ENCODE assay signal across 14 mouse cellular contexts in the genomic region with DNA sequence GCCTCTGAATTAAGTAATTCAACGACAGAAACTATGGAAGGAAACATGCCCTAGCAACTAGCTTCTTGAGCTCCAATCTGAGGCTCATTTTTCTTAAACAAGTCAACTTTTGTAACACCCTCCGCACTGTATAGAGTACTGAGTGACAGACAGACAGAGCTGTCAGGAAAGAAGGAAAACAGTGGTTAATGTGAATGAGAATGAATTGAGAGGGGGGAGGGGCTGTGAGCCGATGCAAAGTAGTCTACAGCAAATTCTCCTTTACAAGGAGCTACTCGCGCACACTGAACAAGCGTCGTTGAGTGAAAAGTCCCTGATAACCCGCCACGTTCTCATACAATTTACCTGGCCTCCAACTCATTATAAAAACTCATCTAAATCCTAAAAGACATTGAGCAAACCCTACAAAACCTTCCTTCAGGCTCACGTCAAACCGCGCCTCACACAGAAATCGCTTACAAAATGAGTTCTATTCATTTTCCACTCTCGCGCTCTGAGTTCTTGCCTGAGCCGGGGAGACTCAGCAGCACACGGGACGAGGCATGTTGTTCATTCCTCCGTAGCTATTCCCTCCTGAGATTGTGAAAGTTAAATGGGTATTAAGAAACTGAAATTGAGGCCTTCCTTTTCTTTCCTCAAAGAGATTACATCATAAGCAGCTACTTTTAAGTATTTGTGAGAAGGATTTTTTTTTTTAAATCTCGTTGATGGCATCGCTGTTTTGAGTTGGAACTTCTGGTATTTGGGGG. TPM values are rescaled to one million over a fixed set of nuclear protein-coding genes. Genes with fewer than 3 reads are reported as not detected.
DNase-seq lines count a peak whose midpoint lies in the region; ATAC-seq lines count a peak whose summit lies in the region.
"Had no signal": no experiment of that assay in that cellular context is flagged by ENCODE, and none has a peak within 500 bp of the region (broad histone marks: within the 10 kb centered on the region; RNA-seq: fewer than 3 reads in every experiment).

No protein-coding gene starts in this region.

- no peak overlapping the region for H3K9ac ChIP-seq in midbrain, embryonic 11.5 days (ENCODE audit: low read length)
- H3K9ac ChIP-seq in forebrain, embryonic 14.5 days (ENCODE audit: low read length): no peak overlapping the region
- H3K9ac ChIP-seq in hindbrain, embryonic 16.5 days (ENCODE audit: low read depth, low read length): no peak overlapping the region
- H3K9ac ChIP-seq in neural tube, embryonic 15.5 days (replicated peaks): no peak overlapping the region
- H3K9ac ChIP-seq: liver, embryonic 13.5 days had no signal

- DNase-seq in midbrain, embryonic 11.5 days (ENCODE audit: low spot score, missing footprints): no peak
- no peak for DNase-seq in midbrain, embryonic 10.5 days (ENCODE audit: low spot score)
- peak; percentile 74 for DNase-seq in forebrain, embryonic 14.5 days (ENCODE audit: low spot score)
- no peak for DNase-seq in yolk sac, embryonic 10.5 days (ENCODE audit: low spot score)
- no peak for DNase-seq in retina, embryonic 14.5 days (ENCODE audit: low spot score)
- DNase-seq: adrenal gland, postnatal 10 days; kidney, postnatal 36 days; liver, embryonic 13.5 days; right cerebral cortex, postnatal 4 days had no signal

- H3K27ac ChIP-seq in midbrain, embryonic 11.5 days (ENCODE audit: low read depth, low read length): no peak overlapping the region
- no peak overlapping the region for H3K27ac ChIP-seq in midbrain, embryonic 10.5 days (replicated peaks)
- peak overlapping the region; percentile 39; the same call in 1 of the 2 replicates for H3K27ac ChIP-seq in forebrain, embryonic 14.5 days (ENCODE audit: low read depth, low read length)
- no peak overlapping the region for H3K27ac ChIP-seq in hindbrain, embryonic 16.5 days (ENCODE audit: low read depth, low read length)
- no peak overlapping the region for H3K27ac ChIP-seq in neural tube, embryonic 15.5 days (replicated peaks)
- H3K27ac ChIP-seq: left cerebral cortex, adult 2 months; liver, embryonic 13.5 days had no signal

- peak overlapping the region; percentile 11; the same call in 1 of the 2 replicates for H3K4me2 ChIP-seq in midbrain, embryonic 11.5 days
- H3K4me2 ChIP-seq in forebrain, embryonic 14.5 days (ENCODE audit: low read length): peak overlapping the region; percentile 38
- H3K4me2 ChIP-seq in hindbrain, embryonic 16.5 days (ENCODE audit: low read length): peak overlapping the region; percentile 17
- H3K4me2 ChIP-seq in neural tube, embryonic 15.5 days: peak overlapping the region; percentile 11; the same call in 1 of the 2 replicates
- H3K4me2 ChIP-seq: heart, embryonic 11.5 days; liver, embryonic 13.5 days had no signal

- H3K36me3 ChIP-seq in midbrain, embryonic 11.5 days (ENCODE audit: control insufficient read depth, insufficient read depth, low read length): no peaks in the 10 kb centered on the region
- peaks cover 3% of the 10 kb centered on the region; the same call in 1 of the 2 replicates for H3K36me3 ChIP-seq in midbrain, embryonic 10.5 days
- no peaks in the 10 kb centered on the region for H3K36me3 ChIP-seq in forebrain, embryonic 14.5 days (ENCODE audit: control insufficient read depth, insufficient read depth, low read length)
- H3K36me3 ChIP-seq in hindbrain, embryonic 16.5 days (ENCODE audit: control insufficient read depth, insufficient read depth, low read length): no peaks in the 10 kb centered on the region
- no peaks in the 10 kb centered on the region for H3K36me3 ChIP-seq in neural tube, embryonic 15.5 days
- H3K36me3 ChIP-seq: liver, embryonic 13.5 days had no signal

- WGBS in midbrain, embryonic 11.5 days: 64% methylated on average over 21 of the region's 21 CpGs
- WGBS in midbrain, embryonic 10.5 days: 62% methylated on average over 21 of the region's 21 CpGs
- WGBS in forebrain, embryonic 14.5 days: 15% methylated on average over 21 of the region's 21 CpGs
- 43% methylated on average over 21 of the region's 21 CpGs for WGBS in hindbrain, embryonic 16.5 days
- 57% methylated on average over 21 of the region's 21 CpGs for WGBS in neural tube, embryonic 15.5 days

- no peaks in the 10 kb centered on the region for H3K27me3 ChIP-seq in midbrain, embryonic 11.5 days (ENCODE audit: control insufficient read depth, insufficient read depth, low read length)
- H3K27me3 ChIP-seq in midbrain, embryonic 10.5 days (ENCODE audit: low read depth, poor library complexity, severe bottlenecking): no peaks in the 10 kb centered on the region
- H3K27me3 ChIP-seq in forebrain, embryonic 14.5 days (replicated peaks; ENCODE audit: control insufficient read depth, insufficient read depth, low read length): no peaks in the 10 kb centered on the region
- no peaks in the 10 kb centered on the region for H3K27me3 ChIP-seq in hindbrain, embryonic 16.5 days (replicated peaks; ENCODE audit: control insufficient read depth, insufficient read depth, low read length)
- no peaks in the 10 kb centered on the region for H3K27me3 ChIP-seq in neural tube, embryonic 15.5 days (replicated peaks)
- H3K27me3 ChIP-seq: liver, embryonic 13.5 days had no signal

- no peak overlapping the region for H3K4me3 ChIP-seq in midbrain, embryonic 11.5 days (ENCODE audit: low read depth, low read length)
- H3K4me3 ChIP-seq in midbrain, embryonic 10.5 days: no peak overlapping the region
- H3K4me3 ChIP-seq in forebrain, embryonic 14.5 days (ENCODE audit: low read depth, low read length): no peak overlapping the region
- no peak overlapping the region for H3K4me3 ChIP-seq in hindbrain, embryonic 16.5 days (ENCODE audit: low read length)
- no peak overlapping the region for H3K4me3 ChIP-seq in neural tube, embryonic 15.5 days (replicated peaks)
- H3K4me3 ChIP-seq: left cerebral cortex, adult 2 months; liver, embryonic 13.5 days had no signal

- ATAC-seq in midbrain, embryonic 11.5 days (ENCODE audit: low FRiP score): no peak
- ATAC-seq in forebrain, embryonic 14.5 days: peak; percentile 74
- no peak for ATAC-seq in hindbrain, embryonic 16.5 days
- ATAC-seq in neural tube, embryonic 15.5 days (ENCODE audit: low FRiP score): no peak
- ATAC-seq: intestine, postnatal 0 days had no signal

- peaks cover 5% of the 10 kb centered on the region for H3K4me1 ChIP-seq in midbrain, embryonic 11.5 days (ENCODE audit: control insufficient read depth, insufficient read depth, low read length)
- H3K4me1 ChIP-seq in midbrain, embryonic 10.5 days: peaks cover 20% of the 10 kb centered on the region
- peaks cover 15% of the 10 kb centered on the region for H3K4me1 ChIP-seq in forebrain, embryonic 14.5 days (ENCODE audit: control insufficient read depth, insufficient read depth, low read length)
- peaks cover 3% of the 10 kb centered on the region; the same call in 1 of the 2 replicates for H3K4me1 ChIP-seq in hindbrain, embryonic 16.5 days (ENCODE audit: control insufficient read depth, insufficient read depth, low read depth, low read length)
- no peaks in the 10 kb centered on the region for H3K4me1 ChIP-seq in neural tube, embryonic 15.5 days

- H3K9me3 ChIP-seq in midbrain, embryonic 11.5 days (ENCODE audit: control insufficient read depth, low read length): peaks cover 2% of the 10 kb centered on the region; the same call in 1 of the 2 replicates
- H3K9me3 ChIP-seq in midbrain, embryonic 10.5 days (replicated peaks): no peaks in the 10 kb centered on the region
- no peaks in the 10 kb centered on the region for H3K9me3 ChIP-seq in forebrain, embryonic 14.5 days (replicated peaks; ENCODE audit: control insufficient read depth, low read length)
- no peaks in the 10 kb centered on the region for H3K9me3 ChIP-seq in hindbrain, embryonic 16.5 days (ENCODE audit: control insufficient read depth, low read length)
- no peaks in the 10 kb centered on the region for H3K9me3 ChIP-seq in neural tube, embryonic 15.5 days (replicated peaks)
- H3K9me3 ChIP-seq: liver, embryonic 13.5 days had no signal

RNA-seq across cellular contexts. Expression of gene Ntn4, which starts 54.7 kb away (rescaled TPM):
- polyA plus RNA-seq in midbrain, embryonic 11.5 days (2014; fragmentation: Nextera tagmentation; extraction: Ambion mirVana): 1.8 and 2.6 TPM in 2 replicates
- 0.89 and 1.2 TPM in 2 replicates for polyA plus RNA-seq in midbrain, embryonic 10.5 days (2016; fragmentation: Nextera tagmentation; extraction: Ambion mirVana)
- polyA plus RNA-seq in forebrain, embryonic 14.5 days (2014; fragmentation: Nextera tagmentation; extraction: Ambion mirVana): 0.78 and 0.97 TPM in 2 replicates
- 0.81 and 1.4 TPM in 2 replicates for polyA plus RNA-seq in hindbrain, embryonic 16.5 days (2015; fragmentation: Nextera tagmentation; extraction: Ambion mirVana)
- polyA plus RNA-seq in neural tube, embryonic 15.5 days (2015; fragmentation: Nextera tagmentation; extraction: Ambion mirVana): 0.43 and 0.59 TPM in 2 replicates
